In genomic region chr12:113366394-113366793, GRCm38 (mm10) we compare ENCODE assay signal across 23 mouse cellular contexts.
"Had no signal": no experiment of that assay in that cellular context is flagged by ENCODE, and none has a peak within 500 bp of the region (broad histone marks: within the 10 kb centered on the region; RNA-seq: fewer than 3 reads in every experiment).

No protein-coding gene starts in this region.

- H3K27ac ChIP-seq: kidney, embryonic 15.5 days; left cerebral cortex, adult 2 months; liver, embryonic 14.5 days had no signal

- ATAC-seq: inflammation-experienced regulatory T-cells, adult 6 months; liver, postnatal 0 days had no signal

- H3K9ac ChIP-seq: kidney, embryonic 15.5 days; liver, embryonic 14.5 days; liver, postnatal 0 days; lung, embryonic 14.5 days had no signal

- H3K9me3 ChIP-seq: kidney, embryonic 15.5 days had no signal

- H3K36me3 ChIP-seq: kidney, embryonic 15.5 days had no signal

- DNase-seq: kidney, adult 11 months; kidney, adult 8-10 months; kidney, postnatal 10 days; kidney, postnatal 36 days; layer of hippocampus, postnatal 36 days; left cerebral cortex, postnatal 4 days; liver, postnatal 0 days; lung, embryonic 14.5 days; lung, postnatal 10 days; lung, postnatal 4 days; midbrain, embryonic 14.5 days; right cerebral cortex, adult 18-20 months; right cerebral cortex, postnatal 14 days; right cerebral cortex, postnatal 4 days; spleen, adult 18-20 months; thymus, adult 18-20 months; thymus, postnatal 36 days had no signal

- H3K4me2 ChIP-seq: kidney, embryonic 15.5 days; liver, embryonic 11.5 days; lung, embryonic 14.5 days; midbrain, embryonic 11.5 days had no signal

- H3K27me3 ChIP-seq: kidney, embryonic 15.5 days had no signal

- H3K4me1 ChIP-seq: kidney, embryonic 15.5 days had no signal

- H3K4me3 ChIP-seq: kidney, embryonic 15.5 days; left cerebral cortex, adult 2 months had no signal
